Mouse (Mus musculus): ENCODE results near the gene Bak1.

DNA sequence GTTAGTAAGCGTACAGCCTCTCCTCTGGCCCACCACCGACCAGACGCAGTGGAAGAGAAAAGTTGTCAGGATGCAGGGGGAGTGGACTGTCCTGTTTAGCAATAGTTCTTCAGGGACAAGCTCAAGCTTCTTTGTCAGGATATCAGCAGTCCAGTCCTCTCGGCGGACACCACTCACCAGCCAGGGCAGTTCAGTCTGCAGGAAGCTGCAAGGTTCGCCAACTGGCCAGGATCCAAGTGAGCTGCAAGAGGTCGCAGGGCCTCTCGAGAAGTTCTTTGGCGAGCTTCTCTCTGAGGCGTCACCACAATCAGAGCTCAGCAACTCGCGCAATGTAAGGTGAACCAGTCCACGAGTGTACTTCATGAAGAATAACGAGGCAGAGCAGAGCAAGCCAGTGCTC, 34.4 kb downstream of the Bak1 start:
- no peak for TF ChIP-seq POLR2A (IDR thresholded peaks at IDR 0.05; ENCODE audit: insufficient read depth, low read depth, low read length)
- no peak for TF ChIP-seq CTCF (IDR thresholded peaks at IDR 0.05; ENCODE audit: insufficient read depth, low read depth, low read length)
